Mouse (Mus musculus) forebrain, embryonic 12.5 days (tissue): Measurements from ENCODE around the gene Trnt1. TPM values are rescaled to one million over a fixed set of nuclear protein-coding genes. Genes with fewer than 3 reads are reported as not detected.

ENCODE experiments used
- ATAC-seq: fragments of 200-750 bp; cut with Nextera tagmentation; 2 replicates; pipeline ENCODE4 v1.8.0; 2017; ENCODE audit warnings: moderate TSS enrichment; ENCODE audit not compliant: low FRiP score
- H3K27ac ChIP-seq: fragments of 300-500 bp; sonication (generic); 2 replicates; pipeline ENCODE4 v1.5.1; 2016; ENCODE audit warnings: mild to moderate bottlenecking
- H3K27me3 ChIP-seq: fragments of 300-500 bp; sonication (generic); 2 replicates; pipeline ENCODE4 v1.6.1; 2016; ENCODE audit warnings: mild to moderate bottlenecking
- H3K36me3 ChIP-seq: fragments of 300-500 bp; sonication (generic); replicated peaks from 2 replicates; pipeline ENCODE4 v1.6.1; 2016; ENCODE audit warnings: mild to moderate bottlenecking
- H3K4me1 ChIP-seq: fragments of 300-500 bp; sonication (generic); 2 replicates; pipeline ENCODE4 v1.6.1; 2016
- H3K4me2 ChIP-seq: fragments of 300-500 bp; sonication (generic); 2 replicates; pipeline ENCODE4 v1.6.1; 2016; ENCODE audit warnings: mild to moderate bottlenecking, moderate library complexity
- H3K4me3 ChIP-seq: fragments of 300-500 bp; sonication (generic); replicated peaks from 2 replicates; pipeline ENCODE4 v1.5.1; 2016; ENCODE audit warnings: mild to moderate bottlenecking
- H3K9ac ChIP-seq: fragments of 300-500 bp; sonication (generic); 2 replicates; pipeline ENCODE4 v1.6.1; 2016; ENCODE audit warnings: mild to moderate bottlenecking
- H3K9me3 ChIP-seq: fragments of 300-500 bp; sonication (generic); 2 replicates; pipeline ENCODE4 v1.6.1; 2016
- WGBS: fragments of 180-500 bp; shearing (Covaris S2); methylation state at CpG from one replicate; pipeline ENCODE4 v1.1.7; 2016; 5-methylcytosine and 5-hydroxymethylcytosine counted together
- polyA plus RNA-seq: library from polyadenylated mRNA; unstranded; fragments of >200 nt; fragmentation: Nextera tagmentation; extraction: Ambion mirVana; gene quantifications from 2 replicates; pipeline ENCODE4 v1.2.1, GENCODE M21; 2016

Trnt1 gene
- 77.2 and 83.1 TPM in 2 replicates for polyA plus RNA-seq

DNA sequence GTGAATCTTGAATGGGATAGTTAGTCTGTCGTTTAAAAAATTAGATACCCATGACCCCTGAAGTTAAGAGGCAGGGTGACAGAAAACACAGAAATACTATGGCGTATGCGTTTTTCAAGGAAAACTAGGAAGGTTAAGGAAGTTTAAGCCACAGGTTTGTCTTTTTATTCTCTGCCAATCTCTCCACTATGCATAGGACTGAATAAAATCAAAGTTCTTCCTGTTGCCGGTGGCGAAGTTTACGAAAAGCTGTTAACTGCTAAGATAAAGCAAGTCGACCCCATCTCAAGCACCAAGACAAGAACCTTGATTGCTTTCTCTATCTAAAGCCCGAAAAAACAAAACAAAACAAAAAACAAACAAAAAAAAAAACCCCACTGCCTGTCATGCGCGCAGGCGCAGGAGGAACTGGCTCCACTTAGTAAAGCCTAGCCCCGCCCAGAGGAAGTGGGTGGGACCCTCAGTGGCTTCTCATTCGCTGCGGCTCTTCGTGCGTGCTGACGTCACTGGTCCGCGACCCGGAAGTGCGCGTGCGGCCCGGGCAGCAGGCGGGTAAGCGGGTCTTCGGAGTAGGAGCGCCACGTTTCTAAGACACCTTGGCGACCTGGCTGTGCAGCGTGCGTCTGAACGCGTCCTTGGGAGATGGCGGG, at the start of gene Trnt1:
Trnt1 (plus strand) TSS at position 481 of the 650 bp plus-strand sequence.
- Histone ChIP-seq H3K27ac (no peak within 1 kb of the TSS), H3K9ac (peak within 1 kb of the TSS; percentile 63), H3K27me3 (0 out of 2 replicates have a peak, but pooled peaks cover 4% of the 10 kb centered on the region), H3K9me3 (no peaks in the 10 kb centered on the region), H3K4me1 (peaks cover 11% of the 10 kb centered on the region), H3K4me2 (peak within 1 kb of the TSS; percentile 94), H3K4me3 (peak within 1 kb of the TSS; percentile 79), H3K36me3 (peaks cover 18% of the 10 kb centered on the region; the same call in 1 of the 2 replicates)
- peak; percentile 100 for ATAC-seq
- WGBS: 9% methylated on average over 35 of the region's 35 CpGs

DNA sequence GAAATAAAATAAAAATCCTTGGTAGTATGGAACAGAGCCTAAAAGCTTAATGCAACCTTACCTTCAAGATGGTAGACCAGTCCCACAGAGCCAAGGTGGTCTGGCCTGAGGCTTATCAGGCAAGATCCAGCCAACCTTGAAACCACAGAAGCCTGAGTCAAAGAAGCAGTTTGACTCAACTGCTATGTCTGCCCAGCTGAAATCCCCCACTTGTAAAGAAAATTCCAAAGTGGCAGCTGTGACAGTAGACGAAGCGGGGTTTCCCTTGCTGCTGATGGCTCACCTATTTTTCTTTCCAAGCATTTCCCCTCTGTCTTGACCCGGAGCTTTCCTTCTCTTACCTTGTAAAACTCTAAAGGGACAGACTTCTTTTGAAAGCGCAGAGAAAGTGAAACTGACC, 43.3 kb upstream of the Trnt1 start:
- H3K4me1 ChIP-seq: no peaks in the 10 kb centered on the region
- no peak for ATAC-seq
- WGBS: 84% methylated on average over 4 of the region's 4 CpGs

DNA sequence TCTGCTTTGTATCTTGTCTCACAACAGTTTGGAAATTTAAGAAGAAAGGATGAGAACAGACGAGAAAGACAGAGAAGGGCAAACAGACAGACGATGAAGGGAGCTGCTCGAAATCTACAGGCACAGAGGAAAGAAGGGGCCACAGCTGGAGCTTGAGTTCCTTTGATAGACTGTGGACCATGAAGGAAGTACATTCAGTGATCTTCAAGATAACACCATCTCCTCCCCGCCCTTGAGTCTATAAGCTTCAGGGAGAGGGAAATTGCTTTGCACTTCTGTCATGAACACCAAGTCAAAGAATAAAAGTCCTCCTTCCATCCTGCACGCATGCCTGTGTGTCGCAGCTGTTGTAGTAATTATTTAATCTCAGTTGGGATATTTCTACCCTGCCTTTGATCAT, 42.8 kb upstream of the Trnt1 start:
- Histone ChIP-seq H3K4me1 (no peaks in the 10 kb centered on the region), H3K27me3 (peaks cover 14% of the 10 kb centered on the region), H3K9me3 (no peaks in the 10 kb centered on the region), H3K4me2 (no peak overlapping the region), H3K27ac (no peak overlapping the region), H3K4me3 (no peak overlapping the region), H3K36me3 (no peaks in the 10 kb centered on the region), H3K9ac (no peak overlapping the region)
- no peak for ATAC-seq
- 70% methylated on average over 6 of the region's 6 CpGs for WGBS

More for the DNA sequence above, 43.3 kb upstream of the Trnt1 start:
- no peaks in the 10 kb centered on the region for H3K36me3 ChIP-seq
- H3K27ac ChIP-seq: no peak overlapping the region
- no peaks in the 10 kb centered on the region for H3K9me3 ChIP-seq
- H3K4me2 ChIP-seq: no peak overlapping the region
- peaks cover 14% of the 10 kb centered on the region for H3K27me3 ChIP-seq
- H3K4me3 ChIP-seq: no peak overlapping the region
- no peak overlapping the region for H3K9ac ChIP-seq

DNA sequence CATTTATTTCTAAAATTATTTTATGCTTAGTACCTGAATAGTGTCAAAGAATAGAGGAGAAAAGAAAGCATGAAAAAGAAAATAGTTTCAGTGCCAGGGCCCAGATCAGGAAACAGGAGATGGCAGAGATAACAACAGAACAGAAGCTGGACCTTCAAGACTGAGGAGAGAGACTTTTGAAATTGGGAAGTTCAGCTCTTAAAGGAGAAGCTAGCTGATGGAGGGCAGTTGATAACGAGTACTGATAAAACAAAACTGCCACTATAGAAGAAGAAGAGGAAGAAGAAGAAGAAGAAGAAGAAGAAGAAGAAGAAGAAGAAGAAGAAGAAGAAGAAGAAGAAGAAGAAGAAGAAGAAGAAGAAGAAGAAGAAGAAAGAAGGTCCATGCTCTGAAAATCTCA, 41.2 kb upstream of the Trnt1 start:
- no peak overlapping the region for H3K4me3 ChIP-seq
- 71% methylated on average over 1 of the region's 1 CpGs for WGBS
- no peak overlapping the region for H3K4me2 ChIP-seq
- H3K27ac ChIP-seq: no peak overlapping the region
- no peak overlapping the region for H3K9ac ChIP-seq
- no peaks in the 10 kb centered on the region for H3K4me1 ChIP-seq
- H3K36me3 ChIP-seq: no peaks in the 10 kb centered on the region
- peaks cover 14% of the 10 kb centered on the region for H3K27me3 ChIP-seq
- H3K9me3 ChIP-seq: no peaks in the 10 kb centered on the region
- no peak for ATAC-seq

GRCm38 (mm10) chr6:106729682-106730314, 39.1 kb upstream of the Trnt1 start:
- Histone ChIP-seq H3K9me3 (no peaks in the 10 kb centered on the region), H3K36me3 (no peaks in the 10 kb centered on the region), H3K4me1 (no peaks in the 10 kb centered on the region), H3K27me3 (peaks cover 10% of the 10 kb centered on the region; the same call in 1 of the 2 replicates), H3K27ac (no peak overlapping the region), H3K4me3 (no peak overlapping the region), H3K4me2 (no peak overlapping the region), H3K9ac (no peak overlapping the region)
- WGBS: 92% methylated on average over 4 of the region's 4 CpGs
- no peak for ATAC-seq

GRCm38 (mm10) chr6:106732563-106732962, 36.4 kb upstream of the Trnt1 start:
- no peak overlapping the region for H3K4me2 ChIP-seq
- H3K4me1 ChIP-seq: no peaks in the 10 kb centered on the region
- ATAC-seq: no peak
- H3K9me3 ChIP-seq: no peaks in the 10 kb centered on the region
- H3K9ac ChIP-seq: no peak overlapping the region
- H3K36me3 ChIP-seq: no peaks in the 10 kb centered on the region
- 80% methylated on average over 4 of the region's 4 CpGs for WGBS
- H3K4me3 ChIP-seq: no peak overlapping the region
- no peak overlapping the region for H3K27ac ChIP-seq
- no peaks in the 10 kb centered on the region for H3K27me3 ChIP-seq

GRCm38 (mm10) chr6:106738229-106738628, 30.7 kb upstream of the Trnt1 start:
- Histone ChIP-seq H3K4me3 (no peak overlapping the region), H3K4me2 (no peak overlapping the region), H3K27ac (no peak overlapping the region), H3K9me3 (no peaks in the 10 kb centered on the region), H3K36me3 (no peaks in the 10 kb centered on the region), H3K4me1 (no peaks in the 10 kb centered on the region), H3K9ac (no peak overlapping the region), H3K27me3 (no peaks in the 10 kb centered on the region)
- ATAC-seq: no peak
- 81% methylated on average over 3 of the region's 3 CpGs for WGBS

DNA sequence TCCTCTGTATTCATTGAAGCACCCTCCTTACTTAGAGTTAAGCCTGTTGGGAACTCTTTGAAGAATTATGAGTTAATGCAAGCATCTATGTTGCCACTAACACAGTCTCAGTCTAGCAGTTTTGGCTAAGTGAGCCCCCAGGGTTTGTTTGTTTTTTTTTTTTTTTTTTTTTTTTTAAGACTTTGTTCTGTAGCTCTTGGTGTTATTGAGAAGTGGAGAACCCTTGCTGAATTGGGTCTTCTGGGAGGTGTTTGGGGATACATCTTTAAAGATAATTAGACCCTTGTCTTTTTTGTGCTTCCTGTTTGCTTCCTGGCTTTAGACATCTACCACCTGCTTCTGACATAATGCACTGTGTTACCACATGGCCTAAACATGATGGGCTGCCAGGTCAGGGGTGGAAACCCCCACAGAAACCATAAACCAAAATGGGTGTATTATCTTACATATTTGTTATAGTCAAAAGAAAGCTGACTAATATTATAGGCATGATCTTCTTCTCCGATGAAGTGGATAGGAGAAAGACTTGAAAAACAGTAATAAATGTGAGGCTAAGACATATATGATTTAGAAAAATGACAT, 28.6 kb upstream of the Trnt1 start:
- H3K4me2 ChIP-seq: no peak overlapping the region
- no peak for ATAC-seq
- no peak overlapping the region for H3K9ac ChIP-seq
- no peak overlapping the region for H3K27ac ChIP-seq
- no peak overlapping the region for H3K4me3 ChIP-seq
- no peaks in the 10 kb centered on the region for H3K36me3 ChIP-seq
- H3K27me3 ChIP-seq: no peaks in the 10 kb centered on the region
- no peaks in the 10 kb centered on the region for H3K4me1 ChIP-seq
- H3K9me3 ChIP-seq: no peaks in the 10 kb centered on the region
- 86% methylated on average over 1 of the region's 1 CpGs for WGBS

DNA sequence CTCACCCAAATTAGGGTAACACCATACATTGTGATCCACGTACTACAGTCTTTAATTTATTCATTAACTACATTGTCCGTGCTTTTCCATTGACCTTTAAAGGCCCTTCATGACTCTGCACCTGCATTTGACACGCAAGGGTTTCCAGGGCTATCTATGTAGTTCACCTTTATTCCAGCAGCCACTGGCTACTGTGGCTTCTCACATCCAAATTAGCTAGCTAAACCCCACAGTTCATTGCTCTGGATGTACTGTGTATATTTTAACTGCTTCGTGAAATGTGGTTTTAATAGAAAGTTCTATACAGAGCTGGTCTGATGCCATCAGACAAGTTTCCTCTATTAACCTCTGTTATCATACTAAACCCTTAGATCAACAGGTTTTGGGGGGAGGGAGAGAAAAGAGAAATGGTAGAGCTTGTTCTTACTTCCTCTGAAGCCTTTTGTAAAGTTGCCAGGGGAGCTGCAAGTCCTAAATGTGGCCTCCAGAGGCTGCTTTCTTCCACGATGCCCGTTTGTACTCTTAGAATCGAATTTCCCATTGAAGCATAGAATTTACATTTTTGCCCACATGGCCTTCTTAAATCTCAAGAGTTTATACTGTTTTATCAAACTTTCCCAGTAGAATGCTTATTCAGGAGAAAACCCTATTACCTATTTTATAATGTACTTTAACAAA, 25.2 kb upstream of the Trnt1 start:
- Histone ChIP-seq H3K27me3 (no peaks in the 10 kb centered on the region), H3K9ac (no peak overlapping the region), H3K36me3 (no peaks in the 10 kb centered on the region), H3K4me1 (no peaks in the 10 kb centered on the region), H3K4me2 (no peak overlapping the region), H3K27ac (no peak overlapping the region), H3K4me3 (no peak overlapping the region), H3K9me3 (no peaks in the 10 kb centered on the region)
- WGBS: 83% methylated on average over 7 of the region's 7 CpGs
- no peak for ATAC-seq

- WGBS: 90% methylated on average over 7 of the region's 7 CpGs
- no peak for ATAC-seq
- H3K27me3 ChIP-seq: no peaks in the 10 kb centered on the region
- no peaks in the 10 kb centered on the region for H3K36me3 ChIP-seq
- H3K9ac ChIP-seq: no peak overlapping the region
- H3K4me2 ChIP-seq: no peak overlapping the region
- H3K27ac ChIP-seq: no peak overlapping the region
- H3K9me3 ChIP-seq: no peaks in the 10 kb centered on the region
- no peaks in the 10 kb centered on the region for H3K4me1 ChIP-seq
- no peak overlapping the region for H3K4me3 ChIP-seq
Measured at GRCm38 (mm10) chr6:106745673-106746394, 23.1 kb upstream of the Trnt1 start.

GRCm38 (mm10) chr6:106747251-106747650, 21.7 kb upstream of the Trnt1 start:
- Histone ChIP-seq H3K9me3 (no peaks in the 10 kb centered on the region), H3K4me2 (no peak overlapping the region), H3K27ac (no peak overlapping the region), H3K9ac (no peak overlapping the region), H3K36me3 (no peaks in the 10 kb centered on the region), H3K4me1 (no peaks in the 10 kb centered on the region), H3K27me3 (no peaks in the 10 kb centered on the region), H3K4me3 (no peak overlapping the region)
- 93% methylated on average over 5 of the region's 5 CpGs for WGBS
- no peak for ATAC-seq

GRCm38 (mm10) chr6:106747804-106748203, 21.1 kb upstream of the Trnt1 start:
- Histone ChIP-seq H3K9ac (no peak overlapping the region), H3K27me3 (no peaks in the 10 kb centered on the region), H3K27ac (no peak overlapping the region), H3K4me1 (no peaks in the 10 kb centered on the region), H3K4me2 (no peak overlapping the region), H3K9me3 (no peaks in the 10 kb centered on the region), H3K36me3 (no peaks in the 10 kb centered on the region), H3K4me3 (no peak overlapping the region)
- 85% methylated on average over 3 of the region's 3 CpGs for WGBS
- no peak for ATAC-seq
